Mouse (Mus musculus): ENCODE measurements around the gene Thap7.
"Not testable (repeated sequence)": the region's sequence is repeated elsewhere in the genome, so short reads cannot be mapped to it uniquely, and the experiment has no call there.

Thap7 gene

DNA sequence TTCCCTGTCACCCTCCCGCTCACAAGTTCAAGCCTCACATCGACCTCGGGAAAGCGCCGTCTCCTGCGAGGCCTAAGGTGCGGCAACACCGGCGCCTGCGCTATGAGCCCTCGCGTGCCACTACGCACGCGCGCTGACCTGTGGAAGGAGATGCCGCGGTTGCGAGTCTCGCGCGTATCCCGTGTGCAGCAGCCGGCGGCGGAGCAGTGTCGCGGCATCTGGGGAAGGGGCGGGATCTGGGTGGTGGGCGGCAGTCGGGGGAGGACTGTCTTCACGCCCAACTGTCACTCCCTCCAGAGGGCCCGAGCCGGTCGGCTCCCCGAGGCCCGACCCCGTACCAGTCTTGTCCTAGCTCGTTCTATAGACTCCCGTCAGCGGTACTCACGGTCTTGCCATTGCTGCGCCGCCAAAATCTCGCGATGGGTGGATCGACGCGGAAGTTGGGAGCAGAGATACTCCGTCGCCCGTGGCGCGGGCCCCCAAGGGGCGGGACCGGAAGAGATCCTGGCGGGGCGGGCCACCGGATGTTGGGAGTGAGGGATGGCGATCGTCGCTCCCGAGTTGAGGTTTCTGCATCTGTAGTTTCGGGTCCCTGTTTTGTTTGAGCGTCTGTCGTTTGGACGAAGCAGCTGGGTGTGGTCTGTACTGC lies at the start of gene Thap7:
TSS of gene Thap7 (minus strand) at position 497 of the 649 bp plus-strand sequence.
- peak; percentile 96 to 98 for DNase-seq (ENCODE audit: low spot score in 2 of 2)

DNA sequence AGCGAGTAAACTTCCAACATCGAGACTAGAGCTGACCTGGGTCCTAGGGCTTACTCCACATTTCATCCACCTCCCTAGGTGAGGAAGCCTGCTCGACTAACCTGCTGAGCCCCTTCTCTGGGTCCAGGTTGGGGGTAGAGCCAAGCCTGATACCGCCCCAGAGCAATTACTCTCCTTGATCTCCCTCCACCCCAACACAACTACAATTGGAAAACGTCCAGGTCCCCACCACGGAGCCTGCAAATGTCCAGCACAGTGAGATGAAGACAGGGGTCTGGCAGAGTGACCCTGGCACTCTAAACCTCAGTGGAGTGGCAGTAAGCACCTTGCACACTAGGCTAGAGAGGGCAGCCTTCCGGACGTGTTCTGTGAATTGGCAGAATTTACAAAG lies 45.9 kb upstream of the Thap7 start:
- DNase-seq (ENCODE audit: low spot score in 2 of 2), result no peak

DNA sequence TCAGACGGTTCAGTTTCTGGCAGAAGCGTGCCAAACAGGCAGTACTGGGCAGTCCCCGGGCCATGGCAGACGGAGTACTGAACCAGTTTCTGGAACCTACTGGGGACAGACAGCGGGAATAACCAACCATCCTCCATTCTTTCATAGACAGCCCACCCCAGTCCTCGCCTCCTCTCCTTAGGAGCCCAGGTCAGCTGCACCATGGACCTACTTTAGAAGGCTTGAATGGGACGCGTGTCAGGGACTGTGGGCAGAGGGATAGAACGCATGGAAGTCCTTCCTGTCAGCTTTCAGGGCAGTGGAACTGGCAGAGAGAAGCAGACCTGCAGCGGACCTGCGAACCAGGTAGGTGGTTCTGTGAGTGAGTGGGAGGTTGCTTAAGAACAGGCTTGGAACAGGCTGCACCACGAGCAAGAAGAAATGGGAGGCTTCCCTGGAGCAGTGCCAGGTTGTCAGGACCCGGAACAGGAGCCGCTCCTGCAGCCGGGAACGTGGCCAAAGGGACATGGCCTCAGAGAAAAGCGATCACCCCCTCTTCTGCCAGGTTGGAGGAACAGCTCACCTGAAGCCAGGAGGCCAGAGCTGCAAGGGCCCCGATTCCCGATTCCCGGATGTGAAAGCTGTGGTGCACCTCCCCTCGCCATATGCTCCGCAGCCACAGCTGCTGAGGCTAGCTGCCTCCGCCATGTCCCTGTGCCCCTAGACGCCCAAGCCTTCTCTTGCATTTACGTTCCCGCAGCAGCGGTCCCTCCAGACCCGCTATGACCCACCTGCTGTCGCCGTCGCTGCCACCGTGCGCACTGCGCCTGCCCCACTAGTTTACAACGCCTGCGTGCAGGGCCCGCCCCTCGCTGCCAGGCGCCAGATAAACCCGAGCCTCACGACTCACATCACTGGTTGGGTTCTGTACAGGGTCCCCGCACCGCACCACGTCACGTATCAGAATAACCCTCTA lies 45.2 kb upstream of the Thap7 start:
- DNase-seq (ENCODE audit: low spot score in 2 of 2), result peak in 1 of 2 experiments; percentile 30

DNA sequence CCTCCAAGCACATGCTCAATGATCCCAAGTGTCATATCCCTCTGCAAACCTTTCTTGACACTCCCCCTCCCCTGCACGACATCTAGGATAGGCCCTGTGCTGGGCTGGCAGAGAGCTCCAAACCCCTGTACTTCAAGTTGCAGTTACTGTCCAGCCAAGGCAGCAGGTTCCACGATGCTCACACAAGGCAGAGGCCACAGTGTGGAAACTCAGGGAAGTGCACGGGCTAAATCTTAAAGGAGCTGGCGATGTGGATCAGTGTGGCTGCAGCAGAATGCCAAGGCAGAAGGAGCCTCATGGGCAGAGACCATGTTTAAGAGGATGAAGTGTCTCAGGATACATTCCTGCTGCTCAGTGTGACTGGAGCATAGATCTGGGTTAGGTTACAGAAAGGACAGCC lies 35.2 kb upstream of the Thap7 start:
- DNase-seq (ENCODE audit: low spot score in 2 of 2), result no peak

DNA sequence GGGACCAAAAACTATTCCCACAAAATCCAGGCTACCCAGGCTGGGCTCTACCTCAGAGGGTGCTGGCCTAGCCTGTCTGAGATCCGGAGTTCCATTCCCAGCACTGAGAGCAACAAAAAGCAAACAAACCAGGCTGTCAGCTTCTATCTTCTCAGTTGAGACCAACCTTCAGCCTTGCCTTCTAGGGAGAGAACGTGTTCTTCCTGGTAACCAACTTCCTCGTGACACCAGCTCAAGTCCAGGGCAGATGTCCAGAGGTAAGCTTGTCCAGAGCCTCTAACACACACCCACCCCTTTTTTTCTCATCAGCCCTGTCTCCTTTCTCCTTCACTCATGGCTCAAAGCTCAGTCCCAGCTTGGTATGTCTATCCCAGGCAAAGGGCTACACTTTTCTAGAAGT lies 33.8 kb upstream of the Thap7 start:
- DNase-seq (ENCODE audit: low spot score in 2 of 2), result no peak

DNA sequence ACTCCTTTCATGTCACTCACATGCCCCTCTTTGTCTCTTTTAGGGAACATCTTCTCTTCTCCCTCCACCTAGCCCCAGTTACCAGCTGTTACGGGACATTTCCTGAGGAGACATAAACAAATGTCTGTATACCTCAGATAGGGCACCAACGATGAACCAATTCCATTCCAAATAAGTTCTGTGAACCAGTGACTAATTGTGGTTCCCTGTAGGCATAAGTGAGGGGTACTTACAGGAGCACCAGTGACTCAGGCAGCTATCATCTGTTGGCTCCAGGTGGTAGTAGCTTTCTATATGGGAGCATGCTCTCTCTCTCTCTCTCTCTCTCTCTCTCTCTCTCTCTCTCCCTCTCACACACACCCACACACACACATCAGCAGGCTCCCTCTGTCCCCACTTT lies 33.3 kb upstream of the Thap7 start:
- DNase-seq (ENCODE audit: low spot score in 2 of 2), result no peak

DNA sequence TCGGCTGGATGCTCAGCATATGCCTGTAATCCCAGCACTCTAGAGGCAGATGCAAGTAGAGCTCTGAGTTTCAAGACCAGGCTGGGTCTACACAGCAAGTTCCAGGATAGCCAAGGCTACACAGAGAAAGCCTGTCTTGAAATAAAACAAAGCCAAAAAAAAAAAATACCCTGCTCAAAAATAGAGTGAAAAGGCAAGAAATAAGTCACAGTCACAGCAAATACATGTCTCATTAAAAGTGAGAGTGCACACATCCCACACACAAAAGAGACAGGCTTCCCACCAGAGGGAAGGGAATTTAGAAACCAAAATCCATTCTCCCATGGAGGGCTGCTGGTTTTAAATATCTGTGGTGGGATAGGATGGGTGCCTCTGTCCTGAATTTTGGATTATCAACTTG lies 32.6 kb upstream of the Thap7 start:
- no peak for DNase-seq (ENCODE audit: low spot score in 2 of 2)

DNA sequence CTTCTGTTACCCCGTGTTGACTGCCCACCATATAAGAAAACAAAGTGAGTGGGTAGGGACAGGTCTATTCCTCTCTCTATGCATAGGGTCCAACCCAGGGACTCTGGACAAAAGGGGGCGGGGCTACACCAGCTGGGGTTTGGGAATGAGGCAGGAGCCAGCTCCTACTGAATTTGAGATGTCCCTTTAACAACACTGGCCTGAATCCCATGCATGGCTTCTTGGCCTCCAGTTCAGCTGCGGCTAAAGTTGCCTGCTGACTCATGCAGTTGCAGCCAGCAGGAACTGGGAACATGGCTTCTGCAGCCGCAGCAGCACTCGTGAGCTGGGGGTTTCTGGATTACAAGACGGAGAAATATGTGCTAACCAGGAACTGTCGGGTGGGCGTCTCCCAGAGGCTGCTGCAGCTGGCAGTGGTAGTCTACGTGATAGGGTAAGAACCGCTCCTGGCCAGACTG lies 30.8 kb upstream of the Thap7 start, which contains the start of gene P2rx6:
TSS of gene P2rx6 (plus strand) at position 135 of the 458 bp plus-strand sequence.
- DNase-seq (ENCODE audit: low spot score in 2 of 2), result peak in 1 of 2 experiments; percentile 60

DNA sequence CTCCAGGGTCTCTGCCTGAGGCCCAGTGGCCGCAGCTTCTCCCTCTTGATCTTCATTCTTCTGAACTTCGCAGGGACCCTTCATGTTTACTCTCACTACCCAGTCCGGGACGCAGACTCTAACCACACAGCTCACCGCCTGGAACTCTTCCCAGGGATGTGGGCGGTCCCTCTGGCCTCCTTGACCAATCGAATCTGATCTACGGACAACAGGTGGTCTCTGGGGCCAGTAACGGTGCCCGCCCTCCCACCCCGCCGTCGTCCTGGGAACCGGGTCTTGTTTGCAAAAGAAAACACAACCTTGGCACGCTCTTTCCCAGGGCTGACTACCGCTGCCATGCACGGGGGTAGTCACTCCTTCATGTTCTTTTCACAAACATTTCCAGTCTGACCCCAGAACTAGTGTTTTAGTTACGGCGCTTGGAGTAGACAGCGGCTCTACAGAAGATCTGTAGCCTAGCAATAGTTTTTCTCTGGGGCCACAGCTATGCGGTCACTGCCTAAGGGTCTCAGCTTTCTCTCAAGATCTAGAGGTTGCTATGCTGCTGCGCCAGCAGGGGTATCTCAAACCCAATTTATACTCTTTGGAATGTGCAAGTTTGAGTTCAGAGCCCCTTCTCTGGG lies 30.3 kb upstream of the Thap7 start, which contains the start of gene Lrrc74b:
TSS of gene Lrrc74b (minus strand) at position 120 of the 623 bp plus-strand sequence.
- peak in 1 of 2 experiments; percentile 58 for DNase-seq (ENCODE audit: low spot score in 2 of 2)

DNA sequence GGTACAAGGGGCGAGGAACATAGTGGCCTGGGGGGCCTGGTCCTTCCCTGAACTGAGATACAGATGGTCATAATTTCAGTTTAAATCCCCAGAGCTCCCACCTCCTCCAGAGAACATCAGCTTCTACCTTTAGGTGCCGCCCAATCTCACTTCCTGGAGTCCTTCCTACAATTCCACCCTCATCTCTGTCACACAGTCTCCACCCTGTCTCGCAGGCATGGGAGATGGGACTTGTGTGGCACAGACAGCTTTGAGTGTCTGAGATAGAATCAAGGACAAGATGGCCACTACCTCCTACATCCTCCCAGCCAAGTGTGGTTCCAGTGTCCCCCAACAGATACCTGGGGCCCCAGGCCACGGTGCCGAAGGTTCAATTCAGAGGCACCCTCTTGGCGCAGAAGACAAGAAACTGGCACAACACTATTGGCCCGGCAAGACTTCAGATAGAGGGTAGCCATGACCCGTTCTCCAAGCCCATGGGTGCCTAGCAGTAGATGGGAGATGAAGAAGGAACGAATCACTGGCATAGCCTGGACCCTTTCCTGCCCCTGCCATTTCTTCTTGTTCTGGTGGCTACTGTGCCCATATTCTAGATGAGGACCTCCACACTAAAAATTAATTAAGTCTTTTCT lies 28.6 kb upstream of the Thap7 start:
- DNase-seq (ENCODE audit: low spot score in 2 of 2), result peak in 1 of 2 experiments; percentile 53

DNA sequence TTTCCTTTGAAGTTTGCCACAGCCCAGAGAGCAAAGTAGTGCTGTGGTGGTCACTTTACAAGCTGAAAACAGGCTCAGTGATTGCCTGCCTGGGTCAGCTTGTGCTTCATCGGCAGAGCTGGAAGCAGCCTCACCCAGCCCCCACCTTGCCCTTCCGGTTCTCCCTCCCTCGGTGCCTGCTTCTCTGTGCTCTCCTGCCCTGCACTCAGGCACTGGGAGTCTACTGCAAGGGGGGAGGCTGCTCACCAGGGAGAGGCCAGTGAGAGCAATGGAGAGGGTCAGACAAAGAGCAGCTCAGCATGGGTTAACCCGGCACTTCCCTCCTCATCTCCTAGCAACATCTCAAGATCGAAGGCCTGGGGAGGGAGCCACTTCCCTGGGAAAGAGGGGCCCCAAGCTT lies 27.9 kb upstream of the Thap7 start:
- no peak for DNase-seq (ENCODE audit: low spot score in 2 of 2)

DNA sequence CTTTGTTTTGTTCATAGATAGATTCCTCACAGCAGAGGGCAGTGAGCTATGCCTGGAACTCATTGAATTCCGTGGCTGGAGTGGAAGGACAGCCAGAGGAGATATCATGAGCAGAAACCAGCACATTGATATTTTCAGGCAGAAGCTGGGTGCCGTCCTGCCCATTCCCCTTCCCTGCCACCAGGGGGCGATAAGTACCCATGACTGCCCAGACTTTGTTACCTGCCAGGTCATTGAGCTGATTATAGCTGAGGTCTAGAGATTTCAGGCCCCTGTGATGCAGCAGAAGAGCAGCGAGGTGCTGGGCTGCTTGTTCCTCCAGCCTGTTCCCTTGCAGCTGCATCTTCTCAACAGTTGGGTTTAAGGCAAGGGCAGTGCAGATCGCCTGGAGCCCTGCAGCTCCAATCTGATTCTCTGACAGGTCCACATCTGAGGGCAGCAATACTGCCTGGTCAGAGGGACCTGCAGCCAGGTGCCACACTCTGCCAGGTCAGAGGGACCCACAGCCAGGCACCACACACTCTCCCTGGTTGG lies 27.1 kb upstream of the Thap7 start:
- peak; percentile 63 to 89 for DNase-seq (ENCODE audit: low spot score in 2 of 2)

DNA sequence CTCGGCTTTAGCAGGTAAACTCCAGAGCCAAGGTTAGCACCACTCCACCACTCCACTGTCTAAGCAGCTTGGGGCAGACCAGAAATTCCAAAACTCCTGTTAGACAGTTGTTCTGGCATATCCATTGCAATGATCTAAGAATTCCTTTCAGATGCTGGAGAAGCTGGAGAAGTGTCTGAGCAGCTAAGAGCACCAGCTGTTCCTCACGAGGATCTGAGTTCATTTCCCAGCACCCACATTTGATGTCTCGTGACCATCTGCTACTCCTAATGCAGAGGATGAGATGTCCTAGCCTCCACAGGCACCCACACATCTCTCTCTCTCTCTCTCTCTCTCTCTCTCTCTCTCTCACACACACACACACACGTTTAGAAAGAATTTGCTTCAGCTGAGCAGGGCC lies 26.0 kb upstream of the Thap7 start:
- DNase-seq (ENCODE audit: low spot score in 2 of 2), result no peak

DNA sequence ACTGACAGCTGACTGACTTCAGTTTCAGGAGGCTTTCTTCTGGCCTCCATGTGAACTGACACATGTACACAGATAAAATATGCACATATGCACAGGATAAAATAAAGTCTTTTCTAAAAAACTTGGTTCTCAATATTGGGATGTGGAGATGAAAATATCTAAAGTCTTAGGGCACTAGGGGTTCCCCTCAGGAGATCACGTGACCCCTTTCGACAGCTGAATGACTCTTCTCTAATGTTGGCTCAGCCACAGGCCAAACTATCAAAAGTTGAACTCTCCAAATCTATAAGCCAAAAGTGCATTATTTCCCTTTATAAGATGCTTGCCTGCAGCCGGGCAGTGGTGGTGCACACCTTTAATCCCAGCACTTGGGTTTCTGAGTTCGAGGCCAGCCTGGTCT lies 25.2 kb upstream of the Thap7 start:
- DNase-seq (ENCODE audit: low spot score in 2 of 2), result no peak

DNA sequence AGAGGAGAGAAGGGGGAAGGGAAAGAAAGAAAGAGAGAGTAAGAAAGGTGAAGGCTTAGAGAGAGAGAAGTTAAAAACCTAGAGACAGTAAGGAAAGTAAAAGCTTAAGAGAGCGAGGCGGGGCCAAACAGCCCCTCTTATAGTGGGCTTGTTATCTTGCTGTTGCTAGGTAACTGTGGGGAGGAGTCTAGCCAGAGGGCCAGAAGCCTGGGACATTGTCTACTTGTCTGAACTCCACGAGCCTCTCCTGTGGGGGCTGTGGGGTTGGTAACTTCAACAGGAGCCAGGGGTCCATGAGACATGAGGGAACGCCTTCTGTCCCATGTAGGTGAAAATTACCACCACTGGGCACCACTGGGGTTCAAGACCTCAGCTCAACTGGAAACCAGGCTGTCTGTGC lies 23.8 kb upstream of the Thap7 start:
- DNase-seq (ENCODE audit: low spot score in 2 of 2), result not testable (repeated sequence)

DNA sequence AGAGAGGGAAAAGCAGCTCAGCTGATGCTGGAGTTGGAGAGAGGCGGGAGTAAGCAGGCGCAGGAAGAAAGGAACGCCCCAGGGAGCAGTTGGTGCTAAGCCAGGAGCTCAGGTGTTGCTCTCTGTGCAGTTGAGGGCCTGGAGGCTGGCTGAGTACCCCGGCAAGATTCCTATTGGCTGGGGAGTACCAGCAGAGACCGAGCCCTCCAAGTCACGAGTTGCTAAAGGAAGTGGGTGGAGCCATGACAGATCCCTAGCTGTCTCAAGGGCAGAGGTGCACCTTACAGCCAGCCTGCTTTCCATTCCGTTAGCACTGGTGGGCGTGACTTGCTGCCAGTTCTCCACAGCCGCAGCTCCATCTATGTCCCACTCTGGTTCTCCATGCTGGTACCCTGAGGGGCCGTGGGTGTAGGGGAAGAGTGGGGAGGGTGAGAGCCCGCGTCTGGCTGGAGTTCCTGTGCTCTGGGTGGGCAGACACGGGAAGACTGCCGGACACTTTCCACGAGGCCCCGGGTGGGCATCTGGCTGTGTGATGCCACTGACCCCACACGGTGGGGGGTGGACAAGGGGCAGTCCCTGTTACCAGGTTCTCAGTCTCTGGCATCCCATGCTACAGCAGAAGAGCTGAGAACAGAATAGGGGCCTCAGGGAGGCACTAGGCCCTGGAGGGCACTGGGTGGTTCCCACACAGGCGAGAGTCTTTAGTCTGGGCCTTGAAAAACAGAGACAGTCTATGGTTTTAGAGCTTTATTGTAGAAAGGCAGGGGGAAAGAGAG lies 23.2 kb upstream of the Thap7 start:
- DNase-seq (ENCODE audit: low spot score in 2 of 2), result peak in 1 of 2 experiments; percentile 38

DNA sequence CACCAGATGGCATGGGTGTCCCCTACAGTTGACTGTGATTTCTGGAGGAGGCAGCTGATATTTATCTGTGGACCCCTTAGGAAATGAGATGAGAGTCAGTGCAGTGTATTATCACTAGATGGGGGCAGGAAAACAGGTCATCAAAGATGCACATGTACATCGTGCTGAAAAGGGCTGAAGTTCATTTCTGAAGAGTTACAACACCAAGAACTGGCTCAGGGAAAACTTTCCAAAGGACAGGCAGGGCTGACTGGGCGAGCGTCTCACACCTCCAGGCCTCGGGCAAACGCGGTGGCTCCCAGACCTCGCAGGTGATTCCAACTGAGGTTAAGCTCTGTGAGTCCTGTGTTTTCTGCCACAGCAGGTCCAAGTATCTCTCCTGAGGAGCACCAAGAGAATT lies 21.9 kb upstream of the Thap7 start:
- DNase-seq (ENCODE audit: low spot score in 2 of 2), result no peak

DNA sequence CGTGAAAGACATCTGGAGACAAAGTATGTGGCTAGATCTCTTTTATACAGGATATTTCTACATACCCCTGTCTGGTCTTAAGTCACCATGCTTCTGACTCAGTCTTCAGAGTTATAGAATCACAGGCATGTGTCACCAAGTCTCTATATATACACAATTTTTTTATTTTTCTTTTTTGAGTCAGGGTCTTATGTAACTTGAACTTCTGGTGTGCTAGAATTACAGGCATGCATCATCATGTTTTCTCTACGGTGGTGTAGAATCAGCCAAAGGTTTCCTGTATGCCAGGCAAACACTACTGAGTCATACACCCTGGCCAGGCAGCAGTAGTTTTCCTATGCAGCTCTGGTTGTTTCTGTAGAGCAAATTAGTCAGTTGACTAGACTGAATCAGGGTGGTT lies 11.7 kb upstream of the Thap7 start:
- no peak for DNase-seq (ENCODE audit: low spot score in 2 of 2)

DNA sequence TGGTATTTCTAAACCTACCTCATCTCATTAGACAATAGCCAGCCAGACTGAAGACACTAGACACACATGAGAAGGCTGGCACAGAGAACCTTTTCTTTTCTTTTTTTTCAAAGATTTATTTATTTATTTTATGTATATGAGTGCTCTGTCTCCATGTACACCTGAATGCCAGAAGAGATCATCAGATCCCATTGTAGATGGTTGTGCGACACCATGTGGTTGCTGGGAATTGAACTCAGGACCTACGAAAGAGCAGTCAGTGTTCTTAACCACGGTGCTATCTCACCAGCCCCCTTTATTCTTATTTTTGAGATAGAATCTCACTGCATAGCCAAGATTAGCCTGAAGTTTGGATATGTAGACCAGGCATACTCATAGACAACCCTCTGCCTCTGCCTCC lies 5.6 kb upstream of the Thap7 start:
- DNase-seq (ENCODE audit: low spot score in 2 of 2), result no peak

DNA sequence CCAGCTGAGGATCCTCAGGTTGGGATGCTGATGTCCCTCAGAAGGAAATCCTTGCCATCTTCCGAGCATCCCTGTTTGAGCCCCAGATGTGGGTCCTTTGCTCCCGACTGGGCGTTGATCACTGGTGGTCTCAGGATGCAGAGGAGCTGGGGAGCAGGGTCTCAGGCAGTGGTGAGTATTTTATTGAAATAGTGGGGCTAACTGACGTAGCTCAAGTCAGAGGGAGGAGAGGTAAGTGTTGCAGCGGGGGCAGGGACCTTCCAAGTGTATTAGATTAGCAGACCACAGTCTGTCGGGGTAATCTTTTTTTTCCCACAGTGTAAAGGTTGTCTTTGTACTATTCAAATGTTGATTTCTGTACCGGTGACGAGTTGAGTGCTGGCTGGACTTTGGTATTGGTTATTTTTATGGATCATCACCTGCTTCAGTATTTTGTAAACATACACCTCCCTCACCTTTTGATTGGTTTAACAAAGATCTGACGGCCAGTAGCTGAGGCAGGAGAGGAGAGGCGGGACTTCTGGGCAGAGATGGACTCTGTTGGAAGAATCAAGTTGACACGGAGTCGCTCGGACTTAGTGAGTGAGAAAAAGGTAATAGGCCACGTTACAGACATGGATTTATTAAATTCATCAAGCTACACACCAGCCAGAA lies 1.9 kb upstream of the Thap7 start:
- DNase-seq (ENCODE audit: low spot score in 2 of 2), result no peak
